Comparison of ENCODE assay signal across 12 mouse cellular contexts in genomic region chr11:19997940-19998339, GRCm38 (mm10).
DNase-seq lines count a peak whose midpoint lies in the region; ATAC-seq and TF ChIP-seq lines count a peak whose summit lies in the region.
"Had no signal": no experiment of that assay in that cellular context is flagged by ENCODE, and none has a peak within 500 bp of the region (broad histone marks: within the 10 kb centered on the region; RNA-seq: fewer than 3 reads in every experiment).

No protein-coding gene starts in this region.

- no peak for DNase-seq in hindbrain, embryonic 14.5 days (ENCODE audit: low spot score)
- DNase-seq in thymus, postnatal 0 days (ENCODE audit: low spot score), result peak; percentile 54
- no peak for DNase-seq in thymus, adult 2 months
- peak; percentile 53 for DNase-seq in induced T-regulatory cell, adult 2 months (ENCODE audit: low read depth)
- no peak for DNase-seq in heart, embryonic 10.5 days (ENCODE audit: low spot score)
- DNase-seq in cerebellum, postnatal 14 days, result no peak
- DNase-seq: cerebellum, postnatal 36 days; gastrocnemius, postnatal 10 days had no signal

- 62% methylated on average over 18 of the region's 18 CpGs for WGBS in hindbrain, embryonic 14.5 days
- WGBS in hindbrain, embryonic 13.5 days, result 59% methylated on average over 18 of the region's 18 CpGs
- 12% methylated on average over 18 of the region's 18 CpGs for WGBS in thymus, adult 2 months
- 72% methylated on average over 18 of the region's 18 CpGs for WGBS in heart, embryonic 10.5 days

- no peak overlapping the region for H3K4me2 ChIP-seq in hindbrain, embryonic 14.5 days (replicated peaks)
- no peak overlapping the region for H3K4me2 ChIP-seq in hindbrain, embryonic 13.5 days
- H3K4me2 ChIP-seq: midbrain, embryonic 11.5 days had no signal

- no peaks in the 10 kb centered on the region for H3K36me3 ChIP-seq in hindbrain, embryonic 14.5 days (replicated peaks; ENCODE audit: control insufficient read depth, insufficient read depth)
- peaks cover 7% of the 10 kb centered on the region; the same call in 1 of the 2 replicates for H3K36me3 ChIP-seq in hindbrain, embryonic 13.5 days
- H3K36me3 ChIP-seq in thymus, adult 2 months (ENCODE audit: control insufficient read depth, insufficient read depth, low read length), result peaks cover 4% of the 10 kb centered on the region; the same call in 1 of the 2 replicates
- H3K36me3 ChIP-seq in heart, embryonic 10.5 days, result peaks cover 21% of the 10 kb centered on the region; the same call in 1 of the 2 replicates

- no peaks in the 10 kb centered on the region for H3K4me1 ChIP-seq in hindbrain, embryonic 14.5 days (replicated peaks; ENCODE audit: control insufficient read depth, insufficient read depth, low read length)
- H3K4me1 ChIP-seq in hindbrain, embryonic 13.5 days (replicated peaks), result peaks cover 8% of the 10 kb centered on the region
- H3K4me1 ChIP-seq in thymus, adult 2 months (replicated peaks; ENCODE audit: control insufficient read depth, insufficient read depth, low read length), result peaks cover 19% of the 10 kb centered on the region
- peaks cover 31% of the 10 kb centered on the region for H3K4me1 ChIP-seq in heart, embryonic 10.5 days

- no peaks in the 10 kb centered on the region for H3K9me3 ChIP-seq in hindbrain, embryonic 14.5 days (ENCODE audit: control insufficient read depth, low read length)
- no peaks in the 10 kb centered on the region for H3K9me3 ChIP-seq in hindbrain, embryonic 13.5 days
- H3K9me3 ChIP-seq in heart, embryonic 10.5 days, result no peaks in the 10 kb centered on the region

- no peak overlapping the region for H3K4me3 ChIP-seq in hindbrain, embryonic 14.5 days (replicated peaks; ENCODE audit: low read length)
- H3K4me3 ChIP-seq in hindbrain, embryonic 13.5 days, result no peak overlapping the region
- no peak overlapping the region for H3K4me3 ChIP-seq in thymus, adult 2 months (ENCODE audit: control insufficient read depth, insufficient read depth, low read length)
- H3K4me3 ChIP-seq in heart, embryonic 10.5 days, result no peak overlapping the region
- H3K4me3 ChIP-seq: layer of hippocampus, adult 2 months had no signal

- no peak for TF ChIP-seq CTCF in thymus, adult 2 months (IDR thresholded peaks at IDR 0.05; ENCODE audit: borderline replicate concordance, control insufficient read depth, extremely low read depth, insufficient read depth, low read length, poor library complexity)

- no peaks in the 10 kb centered on the region for H3K27me3 ChIP-seq in hindbrain, embryonic 14.5 days (ENCODE audit: control insufficient read depth, insufficient read depth, low read length)
- H3K27me3 ChIP-seq in hindbrain, embryonic 13.5 days, result no peaks in the 10 kb centered on the region
- no peaks in the 10 kb centered on the region for H3K27me3 ChIP-seq in thymus, adult 2 months (ENCODE audit: control insufficient read depth, insufficient read depth, low read length)
- H3K27me3 ChIP-seq in heart, embryonic 10.5 days (ENCODE audit: insufficient read depth, poor library complexity, severe bottlenecking), result no peaks in the 10 kb centered on the region

- TF ChIP-seq POLR2A in thymus, adult 2 months (IDR thresholded peaks at IDR 0.05; ENCODE audit: control insufficient read depth, extremely low read depth, insufficient read depth, low read length, poor library complexity), result no peak

- H3K27ac ChIP-seq in hindbrain, embryonic 14.5 days, result no peak overlapping the region
- no peak overlapping the region for H3K27ac ChIP-seq in hindbrain, embryonic 13.5 days
- no peak overlapping the region for H3K27ac ChIP-seq in thymus, adult 2 months (ENCODE audit: control insufficient read depth, insufficient read depth, low read length)
- H3K27ac ChIP-seq in heart, embryonic 10.5 days, result no peak overlapping the region
- H3K27ac ChIP-seq: layer of hippocampus, adult 2 months had no signal

- ATAC-seq in hindbrain, embryonic 14.5 days (ENCODE audit: low FRiP score), result 0 out of 2 replicates have a peak, but pooled peaks have one; percentile 38
- no peak for ATAC-seq in hindbrain, embryonic 13.5 days (ENCODE audit: low FRiP score)
- ATAC-seq in monocyte, adult 5-6 weeks (replicated peaks; ENCODE audit: insufficient number of reproducible peaks, low FRiP score, low TSS enrichment, poor library complexity, severe bottlenecking), result peak; percentile 33; the same call in 1 of the 2 replicates

- H3K9ac ChIP-seq in hindbrain, embryonic 14.5 days, result no peak overlapping the region
- no peak overlapping the region for H3K9ac ChIP-seq in hindbrain, embryonic 13.5 days

Comparison
In these comparisons a context has a peak if more than half of its experiments do, and no peak if none do; other contexts are left out.
1. DNase-seq: peak in thymus, postnatal 0 days (single experiment) and induced T-regulatory cell, adult 2 months (single experiment); none in hindbrain, embryonic 14.5 days (single experiment), thymus, adult 2 months (single experiment), heart, embryonic 10.5 days (single experiment) and cerebellum, postnatal 14 days (0 of 2).